Mouse (Mus musculus) Muller cell, postnatal 12 days (primary cell): ENCODE measurements around the gene Grk6.
"Not testable (repeated sequence)": the region's sequence is repeated elsewhere in the genome, so short reads cannot be mapped to it uniquely, and the experiment has no call there.

Source experiments
- DNase-seq: peaks from one replicate; pipeline ENCODE4 v3.0.0-alpha.2; 2015; ENCODE audit errors: inconsistent ontology term

Gene Grk6

DNA sequence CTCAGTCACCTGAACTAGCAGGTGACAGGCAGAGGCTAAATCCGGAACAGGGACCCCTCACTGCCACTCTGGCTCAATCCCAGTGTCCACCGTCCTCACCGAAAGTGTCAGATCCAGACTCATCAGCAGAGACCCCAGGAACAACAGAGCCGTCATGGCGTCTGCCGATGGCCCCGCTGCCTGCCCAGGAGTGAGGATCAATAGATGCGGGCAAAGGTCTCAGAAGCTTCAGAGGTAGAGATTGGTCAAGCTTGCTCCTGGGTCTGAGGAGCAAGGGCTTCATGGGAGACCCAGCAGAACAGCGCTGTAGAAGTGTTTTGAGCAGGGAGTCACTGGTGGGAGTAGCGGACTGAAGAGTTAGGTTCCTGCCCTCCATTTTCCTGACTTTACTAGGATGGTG is 18.3 kb upstream of the Grk6 start, which contains the start of gene F12:
TSS of gene F12 (minus strand) at position 181 of the 400 bp plus-strand sequence.
- DNase-seq = no peak

DNA sequence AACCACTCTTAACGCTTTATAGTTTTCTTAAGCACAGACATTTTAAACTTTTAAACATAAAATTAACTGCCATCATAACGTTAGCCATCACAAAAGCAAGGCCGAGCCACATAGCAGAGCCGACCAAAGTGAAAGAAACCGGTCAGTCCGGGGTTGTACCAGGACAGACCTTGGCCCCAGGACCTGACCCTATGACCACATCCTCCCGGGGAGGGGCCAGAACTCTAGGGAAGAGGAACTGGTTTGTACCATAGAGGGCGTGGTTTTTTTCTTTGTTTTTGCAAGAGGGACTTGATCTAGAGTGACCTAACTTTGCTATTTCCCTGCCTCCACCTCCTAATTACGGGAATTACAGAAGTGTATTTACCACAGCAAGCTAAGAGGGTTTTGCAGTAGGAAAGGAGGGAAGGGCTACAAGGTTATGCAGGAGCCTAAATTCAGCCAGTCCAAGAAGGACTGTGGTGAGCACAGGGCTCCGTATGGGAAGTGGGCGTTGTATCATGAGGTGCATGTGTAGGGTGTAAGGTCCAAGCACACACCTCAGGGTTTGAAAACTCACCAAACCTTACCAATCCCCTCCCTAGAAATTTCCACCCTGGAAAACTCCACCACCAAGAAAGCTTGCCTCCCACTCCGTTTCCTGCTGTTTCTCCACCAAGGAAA is 15.5 kb upstream of the Grk6 start:
- DNase-seq = no peak

DNA sequence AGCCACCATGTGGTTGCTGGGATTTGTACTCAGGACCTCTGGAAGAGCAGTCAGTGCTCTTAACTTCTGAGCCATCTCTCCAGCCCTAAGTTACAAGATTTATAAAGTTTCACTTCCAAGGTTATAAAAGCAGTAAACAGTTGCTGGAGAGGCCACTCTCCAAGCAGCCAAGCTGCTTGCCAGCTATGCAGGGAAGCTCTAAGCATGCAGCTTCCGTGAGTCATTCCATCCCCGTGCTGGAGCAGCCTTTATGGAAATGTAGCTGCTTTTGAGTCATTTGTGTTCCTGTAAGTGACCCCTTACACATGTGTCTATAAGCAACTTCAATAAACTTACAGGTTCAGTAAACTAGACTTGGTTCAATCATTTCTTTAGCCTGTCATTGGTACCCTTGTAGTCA is 14.3 kb upstream of the Grk6 start:
- no peak for DNase-seq

DNA sequence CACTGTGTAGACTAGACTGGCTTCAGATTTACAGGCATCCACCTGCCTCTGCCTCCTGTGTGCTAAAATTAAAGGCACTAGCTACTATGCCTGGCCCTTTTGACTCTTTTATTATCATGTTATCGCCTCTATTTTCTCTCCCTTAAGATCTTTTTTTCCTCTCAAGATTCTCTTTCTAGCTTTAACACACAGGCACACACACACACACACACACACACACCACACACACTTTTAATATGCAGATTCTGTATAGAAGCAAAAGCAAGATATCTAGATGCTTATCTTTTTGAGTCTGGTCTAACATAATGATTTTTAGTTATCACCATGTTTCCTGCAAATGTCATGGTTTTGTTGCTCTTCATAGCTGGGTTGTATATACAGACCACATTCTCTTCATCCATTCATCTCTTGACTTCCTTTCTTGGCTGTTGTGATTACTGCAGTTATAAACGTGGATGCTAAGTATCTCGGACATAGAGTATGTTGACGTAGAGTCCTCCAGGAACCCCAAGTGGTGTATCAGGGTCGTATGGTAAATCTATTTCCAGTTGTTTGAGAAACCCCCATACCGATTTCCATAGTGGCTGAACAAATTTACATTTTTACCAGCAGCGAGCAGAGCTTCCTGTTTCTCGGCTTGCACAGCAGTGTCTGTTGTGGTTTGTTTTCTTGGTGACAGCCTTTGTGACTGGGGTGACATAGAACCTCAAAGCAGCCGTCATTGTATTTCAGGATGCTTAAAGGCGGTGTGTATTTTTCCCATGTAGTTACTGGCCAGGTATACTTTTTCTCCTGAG is 12.8 kb upstream of the Grk6 start:
- DNase-seq = no peak

DNA sequence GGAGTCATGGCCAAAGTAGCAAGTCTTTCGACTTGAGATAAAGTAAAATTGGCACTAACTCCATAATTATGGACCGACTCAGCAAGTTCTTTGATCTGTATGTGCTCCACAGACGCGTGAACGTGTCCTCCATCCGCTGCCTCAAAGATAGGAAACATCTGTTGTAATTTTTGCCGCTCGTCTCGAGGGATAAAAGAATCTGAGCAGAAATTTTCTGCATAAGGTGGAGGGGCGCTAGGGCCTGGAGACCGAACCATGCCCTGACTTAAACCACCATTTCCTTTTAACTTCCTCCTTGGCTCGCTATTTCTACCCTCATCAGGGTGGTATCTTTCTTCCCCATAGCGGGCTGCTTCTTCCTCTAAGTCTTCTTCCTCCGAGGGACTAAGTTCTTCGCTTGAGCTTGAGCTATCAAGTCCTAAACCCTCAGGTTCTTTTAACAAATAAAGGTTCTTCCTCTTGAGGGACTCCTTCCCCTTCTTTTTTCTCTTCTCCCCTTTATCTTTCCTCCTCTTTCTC is 7.7 kb upstream of the Grk6 start:
- DNase-seq = not testable (repeated sequence)

DNA sequence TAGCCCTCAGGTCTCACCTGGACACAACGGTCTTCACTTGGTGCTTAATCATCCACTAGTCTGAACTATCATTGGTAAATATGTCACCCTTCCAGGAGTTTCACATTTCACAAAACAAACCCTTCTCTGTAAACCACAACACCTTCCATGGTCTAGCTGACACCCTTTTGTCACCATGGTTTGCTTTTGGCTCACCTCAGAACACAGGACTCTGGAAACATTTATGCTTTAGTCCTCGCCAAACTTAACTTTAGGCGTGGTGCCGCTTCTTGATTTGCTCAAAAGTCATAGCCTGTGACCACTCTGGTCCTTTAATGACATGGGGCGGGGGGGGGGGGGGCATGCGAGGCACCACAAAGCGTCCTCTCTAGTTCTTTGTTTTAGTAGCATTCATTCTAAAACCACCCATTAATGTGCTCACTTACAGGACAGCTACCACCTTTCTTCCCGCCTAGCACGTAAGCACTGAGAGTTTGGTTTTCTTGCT is 1.0 kb upstream of the Grk6 start:
- no peak for DNase-seq

DNA sequence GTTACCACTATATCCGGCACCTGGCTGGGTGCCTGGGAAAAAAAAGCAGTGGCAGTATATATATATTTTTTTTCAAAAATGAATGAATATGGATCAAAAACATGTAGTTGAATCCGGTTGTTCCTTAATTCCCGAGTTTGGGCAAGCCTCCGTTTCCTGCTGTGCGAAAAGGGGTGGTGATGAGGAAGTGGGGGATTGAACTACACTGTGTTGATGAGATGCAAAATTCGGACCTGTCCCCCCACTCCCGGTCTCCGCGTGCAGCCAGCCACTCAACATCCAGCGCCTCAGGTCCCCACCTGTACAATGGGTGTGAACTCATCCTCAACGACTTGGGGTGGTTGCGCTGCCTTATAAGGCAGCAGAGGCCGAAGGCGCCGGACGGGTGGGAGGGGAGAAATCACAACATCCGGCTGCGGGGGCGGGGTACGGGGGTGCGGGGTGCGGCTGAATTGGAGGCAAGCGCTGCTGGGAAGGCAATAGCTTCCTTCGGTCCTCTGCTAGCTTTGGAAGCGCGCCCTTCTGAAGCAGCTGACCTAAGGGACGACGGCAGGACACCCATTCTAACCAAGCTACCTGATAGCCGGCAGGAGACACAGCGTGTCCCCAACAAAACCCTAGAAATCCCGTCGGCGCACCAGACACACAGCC is 461 bp upstream of the Grk6 start:
- DNase-seq = no peak

DNA sequence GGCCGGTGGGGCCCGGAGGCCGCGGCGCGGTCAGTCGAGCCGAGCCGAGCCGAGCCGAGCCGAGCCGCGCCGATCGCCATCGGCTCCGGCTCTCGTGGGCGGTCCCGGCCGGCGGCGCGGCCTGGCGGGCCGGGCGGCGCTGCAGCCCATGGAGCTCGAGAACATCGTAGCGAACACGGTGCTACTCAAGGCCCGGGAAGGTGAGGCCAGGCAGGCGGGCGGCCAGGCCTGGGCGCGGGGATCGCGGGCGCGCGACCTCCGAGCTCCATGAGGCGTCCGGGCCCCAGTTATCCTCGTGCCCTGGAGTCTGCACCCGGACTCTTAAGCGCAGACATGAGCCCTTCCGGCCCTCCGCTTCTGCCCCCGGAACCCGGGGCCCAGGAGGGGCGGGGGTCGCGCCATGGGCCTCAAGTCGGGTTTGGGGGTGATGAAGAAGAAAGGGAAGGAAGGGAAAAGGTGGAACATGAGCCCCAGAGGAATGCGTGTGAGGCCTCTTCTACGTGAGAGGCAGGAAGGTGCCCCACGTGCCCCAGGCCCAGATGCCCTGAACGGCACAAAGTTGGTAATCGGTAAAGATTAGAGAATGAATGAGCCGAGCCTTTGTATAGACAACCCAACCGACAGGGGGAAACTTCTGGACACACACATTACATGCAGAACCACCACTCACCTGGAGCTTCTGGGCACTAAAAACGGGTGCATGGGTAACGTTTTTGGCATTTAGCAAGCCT is 654 bp downstream of the Grk6 start:
- no peak for DNase-seq

DNA sequence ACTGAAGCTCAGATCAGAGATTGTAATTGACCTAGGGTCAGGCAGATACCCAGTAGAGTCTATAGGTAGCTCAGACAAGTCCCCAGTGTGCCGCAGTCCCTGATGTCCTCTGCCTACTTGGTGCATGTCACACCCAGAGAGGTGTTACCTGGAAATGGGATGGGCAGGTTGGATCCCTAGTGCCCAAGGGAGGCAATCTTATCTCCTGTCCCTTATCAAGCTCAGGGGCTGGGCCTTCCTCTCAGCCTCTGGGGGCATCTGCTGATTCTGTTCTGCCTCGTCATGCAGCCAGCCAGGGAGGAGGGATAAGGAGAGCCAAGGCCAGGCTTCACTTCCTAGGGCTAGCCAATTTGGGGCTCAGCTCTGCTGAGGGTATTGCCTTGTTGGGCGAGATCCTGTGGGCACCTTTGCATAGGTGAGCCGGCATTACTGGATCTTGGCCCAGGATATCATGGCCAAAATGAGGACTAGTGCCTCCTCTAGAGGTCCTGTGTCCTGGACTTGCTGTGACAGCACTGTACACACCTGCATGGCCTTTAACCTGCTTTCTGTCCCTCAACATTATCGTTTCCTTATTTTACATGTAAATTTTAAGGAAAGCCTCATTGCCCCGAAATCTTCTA is 1.7 kb downstream of the Grk6 start:
- DNase-seq = no peak

DNA sequence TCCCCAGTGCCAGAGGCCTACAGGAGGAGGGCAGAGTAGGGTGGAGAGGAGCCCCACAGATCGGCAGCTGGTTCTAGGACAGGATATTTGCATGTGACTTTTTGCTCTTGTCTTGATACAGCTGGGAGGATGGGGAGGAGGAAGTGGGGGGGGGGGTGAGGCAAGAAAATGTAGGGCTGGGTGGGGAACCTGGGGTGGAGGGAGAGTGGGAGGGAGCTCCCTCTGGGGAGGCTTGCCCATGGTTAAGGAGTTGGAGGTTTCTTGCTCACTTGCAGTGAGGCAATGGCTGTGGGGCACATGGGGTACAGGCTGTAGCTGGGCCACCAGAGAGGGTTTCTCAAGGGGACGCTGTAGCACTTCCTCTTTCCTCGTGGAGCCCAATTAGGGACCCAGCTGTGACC is 2.7 kb downstream of the Grk6 start:
- DNase-seq = no peak

DNA sequence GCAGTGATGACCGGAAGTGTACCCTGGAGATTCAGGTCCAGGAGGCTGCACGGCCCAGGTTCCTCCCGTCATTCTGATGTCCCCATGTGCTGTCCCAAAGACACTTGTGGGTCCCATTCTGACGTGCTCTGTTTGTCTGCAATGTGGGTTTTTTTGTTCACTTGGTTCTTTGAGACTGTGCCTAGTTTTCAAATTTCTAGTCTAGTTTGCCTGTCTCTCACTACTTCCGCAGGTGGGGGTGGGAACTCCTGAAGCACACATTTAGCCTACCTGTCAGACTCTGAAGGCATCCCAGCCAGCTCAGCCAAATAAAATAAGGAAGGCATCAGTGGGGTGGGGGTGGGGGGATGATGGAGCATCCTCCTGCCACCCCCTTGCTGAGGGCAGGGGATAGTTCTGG is 3.3 kb downstream of the Grk6 start:
- no peak for DNase-seq

DNA sequence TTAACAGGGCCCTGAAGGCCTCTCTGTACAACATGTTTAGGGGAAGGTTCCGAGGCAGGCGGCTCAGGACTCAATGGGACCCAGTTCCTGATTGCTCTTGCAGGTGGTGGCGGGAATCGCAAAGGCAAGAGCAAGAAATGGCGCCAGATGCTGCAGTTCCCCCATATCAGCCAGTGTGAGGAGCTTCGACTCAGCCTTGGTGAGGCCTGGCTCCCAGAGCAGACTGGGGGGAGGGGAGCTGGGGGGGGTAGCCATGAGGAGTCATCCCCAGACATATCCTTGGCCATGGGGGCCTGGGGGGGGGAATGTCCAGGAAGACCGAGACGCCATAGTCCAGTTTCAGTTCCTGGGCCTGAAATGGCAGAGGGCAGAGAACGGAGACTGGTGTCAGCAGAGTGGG is 4.3 kb downstream of the Grk6 start:
- no peak for DNase-seq

DNA sequence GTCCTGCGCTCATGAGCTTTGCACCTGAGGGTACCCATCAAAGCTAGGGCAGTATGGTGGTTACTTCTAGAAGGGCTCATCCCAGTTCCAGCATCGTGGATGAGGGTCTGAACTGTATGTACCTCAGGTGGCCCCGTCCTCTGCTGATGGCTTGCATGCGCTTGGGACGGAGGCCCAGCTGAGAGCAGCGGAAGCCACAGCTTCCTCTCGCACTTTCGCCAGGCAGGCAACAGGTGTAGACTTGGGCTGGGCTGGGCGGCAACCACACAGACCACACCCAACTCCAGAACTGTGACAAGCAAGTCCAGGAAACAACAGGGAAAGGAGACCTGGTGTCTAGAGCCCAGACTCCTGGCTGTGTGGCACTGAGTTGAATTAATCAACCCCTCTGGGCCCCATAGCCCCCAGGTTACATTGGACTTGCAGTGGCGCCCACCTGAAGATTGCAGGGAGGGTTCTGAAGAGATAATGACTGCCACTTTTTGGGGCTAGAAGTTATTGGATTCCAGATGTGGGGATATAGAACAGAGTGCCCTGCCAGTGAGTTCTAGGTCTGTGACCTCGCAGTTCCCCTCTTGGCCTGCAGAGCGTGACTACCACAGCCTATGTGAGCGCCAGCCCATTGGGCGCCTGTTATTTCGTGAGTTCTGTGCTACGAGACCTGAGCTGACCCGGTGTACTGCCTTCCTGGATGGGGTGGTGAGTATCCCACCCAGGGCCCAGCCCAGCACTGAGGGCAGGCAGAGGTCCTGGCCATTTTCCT is 5.0 kb downstream of the Grk6 start:
- DNase-seq = no peak

DNA sequence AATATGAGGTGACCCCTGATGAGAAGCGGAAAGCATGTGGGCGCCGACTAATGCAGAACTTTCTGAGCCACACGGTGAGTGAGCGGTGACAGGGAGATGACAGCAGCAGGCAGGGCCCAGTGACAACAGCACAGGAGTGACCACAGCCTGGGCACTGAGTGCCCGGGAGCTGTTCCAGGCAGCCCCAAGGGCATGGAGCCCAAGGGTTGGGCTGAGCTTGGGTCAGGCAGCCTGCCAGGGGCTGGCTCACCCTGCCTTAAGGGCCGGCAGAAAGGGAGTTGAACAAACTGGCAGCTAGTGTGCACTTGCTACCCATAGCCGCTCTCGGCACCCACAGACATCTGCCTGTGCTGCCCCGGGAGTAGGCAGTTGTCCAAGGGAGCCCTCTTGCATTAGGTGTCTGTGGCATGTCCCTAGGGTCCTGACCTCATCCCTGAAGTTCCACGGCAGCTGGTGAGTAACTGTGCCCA is 5.7 kb downstream of the Grk6 start:
- DNase-seq = peak; percentile 95

DNA sequence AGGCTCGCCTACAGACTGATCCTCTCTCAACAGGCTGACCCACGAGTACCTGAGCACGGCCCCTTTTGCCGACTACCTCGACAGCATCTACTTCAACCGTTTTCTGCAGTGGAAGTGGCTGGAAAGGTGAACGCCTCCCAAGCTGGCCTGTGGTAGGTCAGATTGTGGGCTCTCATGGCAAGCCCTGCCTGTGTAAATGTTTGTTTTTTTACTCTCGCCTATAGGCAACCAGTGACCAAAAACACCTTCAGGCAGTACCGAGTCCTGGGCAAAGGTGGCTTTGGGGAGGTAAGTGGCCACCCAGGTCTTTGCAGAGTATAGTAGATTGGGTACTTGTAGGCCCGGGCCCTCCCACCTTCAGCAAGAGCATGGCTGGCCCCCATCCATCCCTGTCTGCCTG is 6.4 kb downstream of the Grk6 start:
- DNase-seq = no peak

DNA sequence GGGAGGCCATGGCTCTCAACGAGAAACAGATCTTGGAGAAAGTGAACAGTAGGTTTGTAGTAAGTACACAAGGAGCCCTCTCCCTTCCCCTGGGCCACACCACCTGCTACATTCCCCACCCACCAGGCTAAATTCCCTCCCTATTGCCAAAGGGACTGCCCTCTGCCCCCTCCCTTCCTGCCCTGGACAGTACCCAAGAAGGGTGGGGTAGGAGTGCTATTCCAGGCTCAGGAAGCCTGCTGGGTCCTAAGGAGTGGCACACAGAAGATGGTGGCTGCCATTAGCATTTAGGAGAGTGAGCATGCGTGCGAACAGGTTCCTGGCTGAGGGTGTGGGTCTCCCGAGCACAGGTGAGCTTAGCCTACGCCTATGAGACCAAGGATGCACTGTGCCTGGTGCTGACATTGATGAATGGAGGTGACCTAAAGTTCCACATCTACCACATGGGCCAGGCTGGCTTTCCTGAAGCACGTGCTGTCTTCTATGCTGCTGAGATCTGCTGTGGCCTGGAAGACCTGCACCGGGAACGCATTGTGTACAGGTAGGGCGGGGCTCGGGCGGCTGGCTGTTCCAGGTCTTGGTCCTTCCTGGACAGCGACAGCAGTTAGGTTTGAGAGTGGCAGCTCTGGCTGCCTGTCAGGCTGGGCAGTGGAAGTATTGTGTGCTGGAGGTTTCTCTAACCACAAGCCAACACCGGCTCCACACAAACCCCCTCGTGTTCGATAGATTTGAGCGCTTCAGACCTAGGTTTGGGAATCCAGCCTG is 7.1 kb downstream of the Grk6 start:
- no peak for DNase-seq

DNA sequence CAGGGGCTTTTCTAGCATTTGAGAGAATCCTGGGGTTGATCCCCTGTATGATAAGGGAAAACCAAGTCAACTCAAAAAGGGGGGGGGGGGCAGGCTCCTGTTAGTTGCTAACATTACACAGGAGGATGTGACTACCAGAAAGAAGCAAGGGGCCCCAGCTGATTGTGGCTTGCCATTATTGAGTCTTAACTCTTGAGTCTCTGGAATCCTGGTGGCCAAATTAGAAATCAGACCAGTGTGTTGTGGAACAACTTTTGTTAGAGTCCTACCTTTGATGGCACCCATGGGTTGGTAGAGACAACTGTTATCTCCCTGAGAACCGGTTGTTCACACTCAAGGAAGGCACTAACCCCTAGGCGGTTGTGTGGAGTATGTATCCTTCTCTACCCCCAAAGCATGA is 18.1 kb downstream of the Grk6 start:
- DNase-seq = no peak

DNA sequence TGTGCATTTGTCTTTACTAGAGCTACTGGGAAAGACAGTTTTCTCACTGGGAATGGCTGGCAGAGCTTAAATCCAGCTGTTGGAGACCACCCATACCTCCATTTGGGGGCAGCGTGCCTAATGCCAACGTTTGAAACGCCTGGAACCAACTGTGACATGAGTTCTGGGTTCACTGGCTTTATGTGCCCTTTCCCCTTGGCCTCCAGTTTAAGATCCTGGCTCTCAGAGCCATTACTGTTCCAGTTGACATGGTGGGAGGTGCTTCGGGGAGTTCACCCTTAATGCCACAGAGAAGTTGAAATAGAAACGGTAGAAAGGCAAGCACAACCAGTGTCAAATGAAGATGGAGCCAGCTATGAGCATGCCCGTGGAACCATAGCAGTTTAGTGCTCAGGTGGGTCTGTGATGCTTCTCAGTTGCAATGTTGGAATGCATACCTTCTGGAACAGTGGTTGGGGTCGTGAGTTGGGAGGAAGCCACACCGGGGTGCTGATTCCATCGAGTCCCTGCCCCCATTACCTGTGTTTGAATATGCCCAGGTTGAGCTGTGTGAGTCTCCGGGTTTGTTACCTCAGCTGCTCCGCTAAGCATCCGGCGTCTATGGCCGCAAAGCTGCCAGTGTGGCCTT is 18.6 kb downstream of the Grk6 start:
- DNase-seq = no peak
